Mouse (Mus musculus) thymus, adult 2 months (tissue): Measurements from ENCODE around the gene Igfbp1. TPM values are rescaled to one million over a fixed set of nuclear protein-coding genes. Genes with fewer than 3 reads are reported as not detected.

Source experiments
- DNase-seq: peaks from one replicate; pipeline ENCODE4 v3.0.0; 2021
- H3K27ac ChIP-seq: fragments of 200-500 bp; 2 replicates; pipeline ENCODE4 v1.5.1; 2012; ENCODE audit warnings: low read length, control low read depth; ENCODE audit not compliant: control insufficient read depth, insufficient read depth
- H3K27me3 ChIP-seq: fragments of 200-500 bp; 2 replicates; pipeline ENCODE4 v1.6.1; 2012; ENCODE audit warnings: mild to moderate bottlenecking, low read length, moderate library complexity, mixed read lengths; ENCODE audit not compliant: control insufficient read depth, insufficient read depth
- H3K36me3 ChIP-seq: fragments of 200-500 bp; 2 replicates; pipeline ENCODE4 v1.6.1; 2012; ENCODE audit warnings: mild to moderate bottlenecking, low read length, moderate library complexity; ENCODE audit not compliant: control insufficient read depth, insufficient read depth
- H3K4me1 ChIP-seq: fragments of 200-500 bp; replicated peaks from 2 replicates; pipeline ENCODE4 v1.6.1; 2012; ENCODE audit warnings: low read length; ENCODE audit not compliant: control insufficient read depth, insufficient read depth
- H3K4me3 ChIP-seq: fragments of 200-500 bp; 2 replicates; pipeline ENCODE4 v1.5.1; 2012; ENCODE audit warnings: mild to moderate bottlenecking, low read length, control low read depth, moderate library complexity; ENCODE audit not compliant: control insufficient read depth, insufficient read depth
- CTCF ChIP-seq: fragments of 200-500 bp; IDR thresholded peaks from 2 replicates; pipeline ENCODE4 v1.5.1; 2012; ENCODE audit warnings: mild to moderate bottlenecking, control low read depth, low read length, moderate library complexity, borderline replicate concordance; ENCODE audit not compliant: control insufficient read depth, poor library complexity, insufficient read depth; ENCODE audit errors: extremely low read depth
- POLR2A ChIP-seq: fragments of 200-500 bp; IDR thresholded peaks from 2 replicates; pipeline ENCODE4 v1.6.1; 2012; ENCODE audit warnings: mild to moderate bottlenecking, low read length, control low read depth, moderate library complexity; ENCODE audit not compliant: control insufficient read depth, poor library complexity, insufficient read depth; ENCODE audit errors: extremely low read depth
- WGBS: fragments of 180-500 bp; shearing (Covaris S2); methylation state at CpG from one replicate; pipeline ENCODE4 v1.1.7; 2018; 5-methylcytosine and 5-hydroxymethylcytosine counted together
- polyA plus RNA-seq: library from polyadenylated mRNA; depleted of rRNA; stranded (reverse); fragments of >200 nt; gene quantifications from 2 replicates; pipeline ENCODE4 v1.2.3, GENCODE M21; 2012; rRNA removed

Gene Igfbp1
- 0.30 and 0.37 TPM in 2 replicates for polyA plus RNA-seq

DNA sequence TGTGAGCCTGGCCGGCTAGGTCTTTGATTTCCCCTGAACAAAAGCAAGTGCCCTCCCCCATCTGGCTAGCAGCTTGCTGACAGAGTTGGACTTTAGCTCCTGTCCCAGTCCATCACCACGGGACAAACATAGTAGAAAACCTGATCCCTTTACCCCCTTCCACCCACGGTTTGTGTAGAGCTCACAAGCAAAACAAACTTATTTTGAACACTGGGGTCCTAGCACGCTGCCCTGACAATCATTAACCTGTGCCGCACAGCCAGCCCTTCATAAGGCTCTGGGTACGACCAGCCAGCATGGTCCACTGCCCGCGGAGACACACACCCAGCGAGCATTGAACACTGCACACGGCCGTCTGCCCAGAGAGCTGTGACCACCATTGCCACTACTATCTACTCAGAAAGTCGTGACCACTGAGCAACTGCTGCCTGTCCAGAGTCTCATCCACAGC is at the start of gene Igfbp1:
Gene Igfbp1, plus strand, starts transcription at position 292 of the 451 bp plus-strand sequence.
- Histone ChIP-seq H3K4me1 (no peaks in the 10 kb centered on the region), H3K27me3 (no peaks in the 10 kb centered on the region), H3K36me3 (no peaks in the 10 kb centered on the region), H3K4me3 (no peak within 1 kb of the TSS), H3K27ac (no peak within 1 kb of the TSS)
- WGBS, result 75% methylated on average over 12 of the region's 12 CpGs
- DNase-seq, result no peak
- no peak for TF ChIP-seq POLR2A
- no peak for TF ChIP-seq CTCF

- H3K27me3 ChIP-seq, result no peaks in the 10 kb centered on the region
- WGBS, result 78% methylated on average over 7 of the region's 7 CpGs
- H3K27ac ChIP-seq, result no peak overlapping the region
- TF ChIP-seq CTCF, result no peak
- peaks cover 36% of the 10 kb centered on the region for H3K4me1 ChIP-seq
- DNase-seq, result no peak
- no peak overlapping the region for H3K4me3 ChIP-seq
- no peaks in the 10 kb centered on the region for H3K36me3 ChIP-seq
These were observed 49.6 kb upstream of the Igfbp1 start for GRCm38 (mm10) chr11:7147945-7148344.

GRCm38 (mm10) chr11:7149471-7149870 is 48.1 kb upstream of the Igfbp1 start:
- no peaks in the 10 kb centered on the region for H3K27me3 ChIP-seq
- 79% methylated on average over 7 of the region's 7 CpGs for WGBS
- peak overlapping the region; percentile 60 for H3K27ac ChIP-seq
- no peak for TF ChIP-seq CTCF
- TF ChIP-seq POLR2A, result no peak
- no peaks in the 10 kb centered on the region for H3K36me3 ChIP-seq
- DNase-seq, result peak; percentile 28
- no peak overlapping the region for H3K4me3 ChIP-seq
- H3K4me1 ChIP-seq, result peaks cover 31% of the 10 kb centered on the region

- Histone ChIP-seq H3K4me1 (peaks cover 23% of the 10 kb centered on the region), H3K4me3 (no peak overlapping the region), H3K27me3 (no peaks in the 10 kb centered on the region), H3K36me3 (no peaks in the 10 kb centered on the region), H3K27ac (no peak overlapping the region)
- DNase-seq, result no peak
- WGBS, result 94% methylated on average over 8 of the region's 8 CpGs
- TF ChIP-seq CTCF, result no peak
- TF ChIP-seq POLR2A, result no peak
These were observed 47.1 kb upstream of the Igfbp1 start for GRCm38 (mm10) chr11:7150511-7150910.

GRCm38 (mm10) chr11:7152371-7152770 is 45.2 kb upstream of the Igfbp1 start:
- WGBS, result 96% methylated on average over 12 of the region's 12 CpGs
- no peak overlapping the region for H3K4me3 ChIP-seq
- no peak for TF ChIP-seq POLR2A
- TF ChIP-seq CTCF, result no peak
- peaks cover 20% of the 10 kb centered on the region for H3K4me1 ChIP-seq
- no peaks in the 10 kb centered on the region for H3K27me3 ChIP-seq
- H3K36me3 ChIP-seq, result no peaks in the 10 kb centered on the region
- H3K27ac ChIP-seq, result no peak overlapping the region
- DNase-seq, result no peak

DNA sequence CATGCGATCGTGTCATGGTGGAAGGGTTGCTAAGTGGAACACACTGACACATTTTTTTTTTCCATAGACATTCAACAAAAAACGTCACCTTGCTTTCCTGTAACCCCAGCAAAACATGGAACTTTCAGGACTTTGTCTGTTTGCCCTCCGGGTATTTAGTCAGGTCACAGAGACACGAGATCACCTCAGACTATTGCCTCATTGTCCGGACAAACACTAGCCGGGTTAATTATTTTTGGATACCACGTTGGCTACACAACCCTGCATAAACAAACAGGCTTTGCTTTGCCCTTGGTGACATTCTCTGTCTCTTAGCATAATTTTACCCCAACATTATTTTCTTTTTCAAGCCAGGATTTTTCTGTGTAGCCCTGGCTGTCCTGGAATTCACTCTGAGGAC is 44.5 kb upstream of the Igfbp1 start:
- H3K36me3 ChIP-seq, result no peaks in the 10 kb centered on the region
- H3K27me3 ChIP-seq, result no peaks in the 10 kb centered on the region
- 90% methylated on average over 8 of the region's 8 CpGs for WGBS
- no peak overlapping the region for H3K27ac ChIP-seq
- no peak overlapping the region for H3K4me3 ChIP-seq
- peaks cover 13% of the 10 kb centered on the region for H3K4me1 ChIP-seq
- TF ChIP-seq CTCF, result no peak
- TF ChIP-seq POLR2A, result no peak
- no peak for DNase-seq

- no peak for TF ChIP-seq CTCF
- no peak for TF ChIP-seq POLR2A
- H3K27ac ChIP-seq, result no peak overlapping the region
- no peaks in the 10 kb centered on the region for H3K36me3 ChIP-seq
- no peaks in the 10 kb centered on the region for H3K27me3 ChIP-seq
- 80% methylated on average over 4 of the region's 4 CpGs for WGBS
- H3K4me3 ChIP-seq, result no peak overlapping the region
- no peak for DNase-seq
- H3K4me1 ChIP-seq, result peaks cover 17% of the 10 kb centered on the region
These were observed 41.2 kb upstream of the Igfbp1 start for GRCm38 (mm10) chr11:7156427-7156826.
